ENCODE assay signal across 8 mouse cellular contexts in genomic region chr17:46525579-46526307, GRCm38 (mm10). TPM values are rescaled to one million over a fixed set of nuclear protein-coding genes. Genes with fewer than 3 reads are reported as not detected.
A peak's percentile ranks its signal among the peaks of the same experiment; 100 is the strongest.
DNase-seq lines count a peak whose midpoint lies in the region; ATAC-seq and TF ChIP-seq lines count a peak whose summit lies in the region.

No protein-coding gene starts in this region.

- no peak for TF ChIP-seq EP300 in liver, postnatal 0 days (IDR thresholded peaks at IDR 0.05; ENCODE audit: low read depth)

- ATAC-seq in kidney, postnatal 0 days (replicated peaks; ENCODE audit: low FRiP score, low read depth) = peak; percentile 29; the same call in 1 of the 2 replicates
- peak; percentile 41; the same call in 1 of the 2 replicates for ATAC-seq in liver, postnatal 0 days
- peak; percentile 45; the same call in 1 of the 2 replicates for ATAC-seq in neural tube, embryonic 15.5 days (ENCODE audit: low FRiP score)

- peak; percentile 64 for DNase-seq in 416B (ENCODE audit: low read depth)
- DNase-seq in adrenal gland, adult 18-20 months (ENCODE audit: low spot score in 2 of 2) = peak; percentile 74 to 77
- DNase-seq in embryo, embryonic 10.5 days (ENCODE audit: low spot score) = peak; percentile 84
- peak; percentile 52 for DNase-seq in heart, adult 8-10 months (ENCODE audit: low spot score)
- peak; percentile 91 for DNase-seq in kidney, postnatal 0 days (ENCODE audit: low spot score)
- DNase-seq in liver, postnatal 0 days = peak; percentile 85
- DNase-seq in thymus, postnatal 0 days (ENCODE audit: low spot score) = peak; percentile 74

- H3K4me1 ChIP-seq in kidney, postnatal 0 days (replicated peaks; ENCODE audit: insufficient read depth, low read length) = no peaks in the 10 kb centered on the region
- no peaks in the 10 kb centered on the region for H3K4me1 ChIP-seq in liver, postnatal 0 days (ENCODE audit: insufficient read depth)
- no peaks in the 10 kb centered on the region for H3K4me1 ChIP-seq in neural tube, embryonic 15.5 days

- H3K27ac ChIP-seq in kidney, postnatal 0 days = no peak overlapping the region
- no peak overlapping the region for H3K27ac ChIP-seq in liver, postnatal 0 days (ENCODE audit: low read depth)
- no peak overlapping the region for H3K27ac ChIP-seq in neural tube, embryonic 15.5 days (replicated peaks)

- H3K4me3 ChIP-seq in kidney, postnatal 0 days (replicated peaks; ENCODE audit: low read depth, low read length) = no peak overlapping the region
- H3K4me3 ChIP-seq in liver, postnatal 0 days (ENCODE audit: low read depth, low read length) = no peak overlapping the region
- no peak overlapping the region for H3K4me3 ChIP-seq in neural tube, embryonic 15.5 days (replicated peaks)

- H3K9ac ChIP-seq in kidney, postnatal 0 days (ENCODE audit: low read depth, low read length) = no peak overlapping the region
- H3K9ac ChIP-seq in liver, postnatal 0 days (replicated peaks) = no peak overlapping the region
- H3K9ac ChIP-seq in neural tube, embryonic 15.5 days (replicated peaks) = no peak overlapping the region

- H3K27me3 ChIP-seq in kidney, postnatal 0 days (ENCODE audit: insufficient read depth, low read length) = no peaks in the 10 kb centered on the region
- H3K27me3 ChIP-seq in liver, postnatal 0 days (ENCODE audit: insufficient read depth, low read length) = no peaks in the 10 kb centered on the region
- peaks cover 11% of the 10 kb centered on the region for H3K27me3 ChIP-seq in neural tube, embryonic 15.5 days (replicated peaks)

- H3K36me3 ChIP-seq in kidney, postnatal 0 days (ENCODE audit: insufficient read depth, low read length) = no peaks in the 10 kb centered on the region
- H3K36me3 ChIP-seq in liver, postnatal 0 days (replicated peaks; ENCODE audit: insufficient read depth, low read length) = no peaks in the 10 kb centered on the region
- peaks cover 55% of the 10 kb centered on the region for H3K36me3 ChIP-seq in neural tube, embryonic 15.5 days

- H3K9me3 ChIP-seq in kidney, postnatal 0 days (replicated peaks; ENCODE audit: low read length) = no peaks in the 10 kb centered on the region
- H3K9me3 ChIP-seq in liver, postnatal 0 days (ENCODE audit: low read length) = no peaks in the 10 kb centered on the region
- no peaks in the 10 kb centered on the region for H3K9me3 ChIP-seq in neural tube, embryonic 15.5 days (replicated peaks)

- peak; percentile 98 for TF ChIP-seq CTCF in kidney, postnatal 0 days (IDR thresholded peaks at IDR 0.05; ENCODE audit: low read depth)
- peak; percentile 97 for TF ChIP-seq CTCF in liver, postnatal 0 days (IDR thresholded peaks at IDR 0.05; ENCODE audit: low read depth)

- 44% methylated on average over 12 of the region's 12 CpGs for WGBS in kidney, postnatal 0 days
- WGBS in liver, postnatal 0 days (ENCODE audit: insufficient replicate concordance) = 38% methylated on average over 12 of the region's 12 CpGs
- 39% methylated on average over 12 of the region's 12 CpGs for WGBS in neural tube, embryonic 15.5 days

- no peak overlapping the region for H3K4me2 ChIP-seq in kidney, postnatal 0 days (ENCODE audit: low read length)
- no peak overlapping the region for H3K4me2 ChIP-seq in liver, postnatal 0 days (ENCODE audit: low read depth, low read length)
- H3K4me2 ChIP-seq in neural tube, embryonic 15.5 days = no peak overlapping the region

RNA-seq across cellular contexts. Expression of gene Cul9, which starts 20.4 kb away (rescaled TPM):
- 10 to 100 TPM; 24.8 to 30.1 TPM for total RNA-seq in adrenal gland, adult 18-20 months (2021)
- total RNA-seq in heart, adult 8-10 months (2022) = 10 to 100 TPM; 22.7 to 28.0 (median 24.9) TPM
- 6.0 and 6.5 TPM in 2 replicates for polyA plus RNA-seq in kidney, postnatal 0 days (2015; fragmentation: Nextera tagmentation; extraction: Ambion mirVana)
- 1.0 and 1.3 TPM in 2 replicates for polyA plus RNA-seq in liver, postnatal 0 days (2015; fragmentation: Nextera tagmentation; extraction: Ambion mirVana)
- 17.3 and 22.6 TPM in 2 replicates for polyA plus RNA-seq in neural tube, embryonic 15.5 days (2015; fragmentation: Nextera tagmentation; extraction: Ambion mirVana)
- polyA plus RNA-seq in thymus, postnatal 0 days (2015; fragmentation: Nextera tagmentation; extraction: Ambion mirVana) = 2.5 and 2.8 TPM in 2 replicates

RNA-seq across cellular contexts. Expression of gene Dnph1, which starts 29.2 kb away (rescaled TPM):
- 1 to 10 TPM; 3.2 to 6.0 TPM for total RNA-seq in adrenal gland, adult 18-20 months (2021)
- 1 to 10 TPM; 1.7 to 2.2 (median 1.8) TPM for total RNA-seq in heart, adult 8-10 months (2022)
- 31.8 and 32.7 TPM in 2 replicates for polyA plus RNA-seq in kidney, postnatal 0 days (2015; fragmentation: Nextera tagmentation; extraction: Ambion mirVana)
- polyA plus RNA-seq in liver, postnatal 0 days (2015; fragmentation: Nextera tagmentation; extraction: Ambion mirVana) = 7.4 and 8.6 TPM in 2 replicates
- 13.6 and 22.7 TPM in 2 replicates for polyA plus RNA-seq in neural tube, embryonic 15.5 days (2015; fragmentation: Nextera tagmentation; extraction: Ambion mirVana)
- 28.3 and 33.7 TPM in 2 replicates for polyA plus RNA-seq in thymus, postnatal 0 days (2015; fragmentation: Nextera tagmentation; extraction: Ambion mirVana)

RNA-seq across cellular contexts. Expression of gene Srf, which starts 30.2 kb away (rescaled TPM):
- 10 to 100 TPM; 40.8 to 66.6 TPM for total RNA-seq in adrenal gland, adult 18-20 months (2021)
- total RNA-seq in heart, adult 8-10 months (2022) = 100 to 1,000 TPM in 2 of 4 experiments, 10 to 100 TPM in 2; 84.1 to 121 (median 98.6) TPM
- 5.5 and 6.0 TPM in 2 replicates for polyA plus RNA-seq in kidney, postnatal 0 days (2015; fragmentation: Nextera tagmentation; extraction: Ambion mirVana)
- polyA plus RNA-seq in liver, postnatal 0 days (2015; fragmentation: Nextera tagmentation; extraction: Ambion mirVana) = 1.3 and 1.9 TPM in 2 replicates
- polyA plus RNA-seq in neural tube, embryonic 15.5 days (2015; fragmentation: Nextera tagmentation; extraction: Ambion mirVana) = 2.5 and 6.4 TPM in 2 replicates
- 5.0 and 7.5 TPM in 2 replicates for polyA plus RNA-seq in thymus, postnatal 0 days (2015; fragmentation: Nextera tagmentation; extraction: Ambion mirVana)

RNA-seq across cellular contexts. Expression of gene Ttbk1, which starts 38.3 kb away (rescaled TPM):
- 1 to 10 TPM in 1 of 2 experiments, under 1 TPM in 1; 0.96 to 1.0 TPM for total RNA-seq in adrenal gland, adult 18-20 months (2021)
- total RNA-seq in heart, adult 8-10 months (2022) = under 1 TPM; 0.11 to 0.41 (median 0.24) TPM
- 0.10 and 0.11 TPM in 2 replicates for polyA plus RNA-seq in kidney, postnatal 0 days (2015; fragmentation: Nextera tagmentation; extraction: Ambion mirVana)
- polyA plus RNA-seq in liver, postnatal 0 days (2015; fragmentation: Nextera tagmentation; extraction: Ambion mirVana) = not detected in 2 replicates
- polyA plus RNA-seq in neural tube, embryonic 15.5 days (2015; fragmentation: Nextera tagmentation; extraction: Ambion mirVana) = 5.5 and 7.8 TPM in 2 replicates
- 0.08 TPM in 1 of 2 replicates, not detected in the other for polyA plus RNA-seq in thymus, postnatal 0 days (2015; fragmentation: Nextera tagmentation; extraction: Ambion mirVana)
